Mouse (Mus musculus) right cerebral cortex, postnatal 4 days (tissue): Measurements from ENCODE around the gene Wfikkn2.

Experiments
- DNase-seq: peaks from one replicate; pipeline ENCODE4 v3.0.0-alpha.2; 2022

Gene Wfikkn2

DNA sequence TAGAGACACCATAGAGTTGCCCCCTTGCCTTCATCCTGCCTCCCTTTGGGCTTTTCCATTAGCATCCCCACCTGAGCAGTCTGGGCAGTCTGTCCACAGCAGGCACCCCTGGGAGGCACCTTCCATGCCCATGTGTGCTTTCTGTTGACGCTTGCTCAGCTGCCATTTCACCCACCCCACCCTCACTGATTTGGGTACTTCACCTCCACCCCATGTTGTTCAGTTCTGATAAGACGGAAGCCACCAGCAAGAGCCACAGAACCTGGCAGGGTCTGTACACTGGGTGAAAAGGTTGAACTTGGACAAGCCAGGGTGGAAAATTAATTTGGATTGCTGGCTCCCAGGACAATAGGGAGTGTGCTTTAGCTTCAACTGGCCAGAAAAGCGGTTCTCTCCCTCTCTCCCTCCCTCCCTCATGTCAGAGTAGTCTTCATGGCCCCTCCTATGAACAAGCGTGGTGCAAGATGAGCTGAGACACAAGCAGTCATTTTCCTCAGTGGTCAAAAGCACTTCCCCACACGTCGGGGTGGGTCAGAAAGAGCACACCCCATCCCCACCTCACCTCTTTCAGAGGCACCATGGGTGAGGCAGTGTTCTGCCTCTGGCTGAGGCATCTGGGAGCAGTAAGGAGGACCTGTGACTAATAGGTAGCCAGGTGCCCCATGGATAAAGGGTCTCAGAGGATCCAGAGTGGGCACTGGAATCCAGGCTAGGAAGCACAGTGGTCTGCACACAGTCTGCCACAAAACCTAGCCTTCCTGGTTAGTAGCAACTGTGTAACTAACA lies 16.0 kb upstream of the Wfikkn2 start:
- no peak for DNase-seq

DNA sequence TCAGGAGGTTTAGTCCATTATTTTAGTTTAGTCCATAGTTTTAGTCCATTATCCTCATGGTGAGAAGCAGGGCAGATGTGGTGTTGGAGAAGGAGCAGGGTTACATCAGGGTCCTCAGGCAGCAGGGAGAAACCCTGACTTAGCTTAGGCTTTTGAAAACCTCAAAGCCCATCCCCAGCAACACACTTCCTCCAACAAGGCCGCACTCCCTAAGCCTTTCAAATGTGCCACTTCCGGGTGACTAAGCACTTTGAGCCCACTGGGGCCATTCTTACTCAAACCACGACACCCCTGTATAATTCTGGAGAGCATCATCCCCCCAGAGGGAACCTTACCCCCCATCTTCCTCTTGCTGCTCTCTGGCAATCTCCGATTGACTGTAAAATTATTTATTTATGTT lies 14.0 kb upstream of the Wfikkn2 start:
- no peak for DNase-seq

DNA sequence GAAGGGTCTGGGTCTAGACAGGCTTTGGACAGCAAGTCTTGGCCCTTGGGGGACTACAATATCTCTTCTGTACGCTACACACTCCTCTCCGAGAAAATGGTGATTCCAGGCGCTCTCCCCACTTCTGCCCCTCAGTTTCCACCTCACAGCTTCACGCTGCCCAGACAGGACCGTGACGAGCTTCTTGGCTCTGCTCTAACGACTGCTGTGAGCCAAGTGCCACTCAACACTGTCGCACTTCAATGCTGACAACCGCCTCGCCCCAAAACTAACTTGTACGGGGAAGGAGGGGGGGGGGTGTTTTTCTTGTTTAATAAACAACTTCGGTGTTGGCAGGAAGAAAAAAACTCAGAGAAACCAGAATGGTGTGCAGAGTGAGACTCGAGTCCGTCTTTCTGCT lies 12.2 kb upstream of the Wfikkn2 start:
- DNase-seq: no peak

DNA sequence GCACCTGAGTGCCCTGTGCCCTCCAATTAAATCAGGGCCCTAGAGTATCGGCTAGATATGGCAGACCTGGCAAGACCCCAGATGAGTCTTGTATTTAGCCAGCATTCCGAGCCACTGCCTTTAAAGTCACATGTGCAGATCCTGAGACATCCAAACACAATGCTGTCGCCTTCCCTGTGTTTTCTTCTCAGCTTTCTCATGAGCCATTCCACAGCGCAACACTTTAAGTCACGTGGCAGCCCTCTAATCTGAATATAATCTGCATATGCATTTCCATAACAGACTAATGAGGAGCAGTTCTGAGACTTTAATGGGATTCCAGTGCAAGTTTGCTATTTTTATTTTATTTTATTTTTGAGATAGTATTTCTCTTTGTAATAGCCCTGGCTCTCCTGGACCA lies 9.9 kb upstream of the Wfikkn2 start:
- no peak for DNase-seq

DNA sequence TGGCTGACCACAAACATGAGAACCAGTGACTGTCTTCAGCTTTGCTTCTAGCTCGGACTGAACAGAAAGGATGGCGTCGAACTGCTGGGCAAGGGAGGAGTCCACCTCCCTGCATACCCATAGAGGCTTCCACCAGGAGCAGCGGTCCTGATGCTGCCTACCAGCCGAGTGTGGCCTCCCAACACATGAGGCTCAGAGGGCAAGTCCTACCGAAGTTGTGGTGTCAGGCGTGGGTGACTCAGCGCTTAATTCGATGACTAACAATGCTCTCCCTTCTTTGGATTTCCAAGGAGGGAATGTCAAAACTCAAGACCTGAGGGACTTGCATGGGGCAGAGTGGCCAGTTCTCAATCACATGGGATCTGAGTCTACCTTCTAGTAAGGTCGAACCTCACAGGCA lies 7.9 kb upstream of the Wfikkn2 start:
- DNase-seq: no peak

DNA sequence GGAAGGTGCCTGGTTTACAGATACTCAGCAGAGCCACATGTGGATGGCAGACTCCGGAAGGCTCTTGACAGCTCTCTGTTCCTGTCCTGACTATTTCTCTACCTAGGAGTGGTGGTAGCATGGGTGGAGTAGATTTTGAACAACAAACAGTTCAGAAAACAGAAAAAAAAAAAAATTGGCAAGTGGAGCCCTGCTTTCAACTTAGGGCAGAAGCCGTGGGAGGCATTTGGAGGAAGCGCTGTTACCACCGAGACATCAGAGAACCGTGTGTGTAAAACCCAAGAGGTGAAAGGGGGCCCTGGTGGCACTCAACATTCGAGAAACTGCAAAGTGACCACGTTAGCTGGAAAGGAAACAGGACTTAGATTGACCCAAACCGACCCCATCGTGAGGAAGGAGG lies 7.4 kb upstream of the Wfikkn2 start:
- no peak for DNase-seq

DNA sequence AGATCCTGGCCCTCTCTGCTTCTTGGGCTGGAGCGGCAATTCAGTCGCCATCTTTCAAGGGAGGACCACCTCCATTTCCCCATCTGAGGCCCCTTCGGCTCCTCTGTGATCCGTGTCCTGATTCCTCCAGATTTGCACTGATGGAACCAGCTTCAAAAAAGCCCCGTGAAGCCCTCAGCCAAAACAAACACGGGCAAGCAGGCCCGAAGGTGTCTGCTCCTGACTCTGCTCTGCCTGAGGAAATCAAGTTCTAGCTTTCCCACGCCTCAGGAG lies 920 bp upstream of the Wfikkn2 start:
- DNase-seq: no peak

DNA sequence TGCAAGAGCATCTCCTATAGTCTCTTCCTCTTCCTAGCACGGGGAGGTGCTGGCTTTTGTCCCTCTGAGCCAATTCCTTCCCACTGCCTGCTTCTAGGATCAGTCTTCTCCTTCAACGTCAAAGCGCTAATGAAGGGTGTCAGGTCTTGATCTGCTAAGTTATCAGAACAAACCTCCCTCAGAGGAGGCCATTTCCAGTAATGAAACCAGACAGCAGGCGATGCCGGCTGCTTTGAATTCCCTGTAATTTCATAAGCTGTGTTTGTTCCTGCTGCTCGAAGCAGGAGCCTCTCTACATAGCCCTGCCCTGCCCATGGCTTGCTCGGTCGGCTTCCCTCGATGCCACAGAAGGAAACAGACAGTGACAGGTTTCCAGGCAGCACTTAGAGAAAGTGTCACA lies 1.4 kb downstream of the Wfikkn2 start:
- no peak for DNase-seq

DNA sequence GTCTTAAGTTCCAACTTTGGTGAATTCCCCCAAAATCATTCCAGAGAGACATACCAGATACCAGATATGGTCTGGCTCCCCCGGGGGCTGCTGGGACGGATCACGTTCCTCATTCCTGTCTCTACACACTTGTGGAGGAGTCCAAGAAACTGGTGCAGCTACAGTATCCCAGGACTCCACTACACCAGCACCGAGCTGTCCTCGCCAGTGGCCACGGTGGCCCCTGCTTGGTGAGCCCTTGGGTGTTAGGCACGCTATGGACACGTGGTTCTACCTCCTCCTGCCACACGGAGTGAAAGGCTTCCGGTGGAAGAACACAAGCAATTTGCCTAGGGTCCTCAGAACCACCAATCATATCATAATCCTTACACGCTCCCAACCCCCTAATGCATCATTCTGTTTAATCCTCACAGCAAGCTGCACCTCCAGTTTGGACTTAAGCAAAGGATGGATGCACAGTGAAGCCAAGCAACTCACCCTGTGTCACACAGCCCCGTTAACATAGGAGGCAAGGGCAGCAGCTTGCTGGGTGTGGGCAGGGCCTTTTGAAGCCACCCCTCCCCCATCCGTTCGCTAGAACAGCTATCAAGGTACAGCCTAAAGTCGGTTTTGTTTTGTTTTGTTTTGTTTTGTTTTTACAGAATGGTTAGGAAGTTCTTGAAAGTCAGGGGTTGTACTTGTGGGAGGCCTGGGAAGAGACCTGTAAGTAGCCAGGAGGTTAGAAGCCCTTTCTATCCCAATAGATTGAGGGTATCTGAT lies 2.2 kb downstream of the Wfikkn2 start:
- DNase-seq: no peak

DNA sequence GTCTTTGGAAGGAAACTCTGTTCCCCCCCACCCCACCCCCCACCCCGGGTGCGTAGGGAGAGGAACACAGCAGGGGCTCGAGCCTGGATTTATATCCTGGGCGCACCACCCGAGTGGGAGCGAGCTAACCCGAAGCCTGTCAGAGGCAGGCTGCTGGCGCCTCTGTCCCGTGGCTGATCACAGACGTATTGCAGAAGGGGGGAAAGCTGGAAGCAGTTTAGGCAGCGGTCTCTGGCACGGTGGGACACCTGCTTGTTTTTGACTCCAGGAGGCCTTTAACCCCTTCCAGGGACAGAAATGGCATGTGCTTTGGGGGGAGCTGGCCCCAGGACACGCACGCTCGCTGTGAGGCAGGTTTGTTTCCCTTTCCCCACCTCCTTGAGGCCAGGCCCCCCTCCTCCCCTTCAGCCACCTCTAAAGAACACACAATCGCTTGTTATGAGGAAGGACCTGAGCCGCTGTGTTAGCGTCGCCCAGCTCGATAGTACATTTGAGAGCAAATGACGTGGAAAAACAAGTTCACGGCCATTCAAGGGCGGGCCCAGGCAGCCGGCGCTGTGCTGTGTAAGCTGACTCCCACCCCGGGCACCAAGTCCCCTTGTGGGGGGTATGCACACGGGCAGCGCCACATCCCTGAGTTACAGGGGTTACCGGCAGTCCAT lies 2.9 kb downstream of the Wfikkn2 start:
- no peak for DNase-seq

DNA sequence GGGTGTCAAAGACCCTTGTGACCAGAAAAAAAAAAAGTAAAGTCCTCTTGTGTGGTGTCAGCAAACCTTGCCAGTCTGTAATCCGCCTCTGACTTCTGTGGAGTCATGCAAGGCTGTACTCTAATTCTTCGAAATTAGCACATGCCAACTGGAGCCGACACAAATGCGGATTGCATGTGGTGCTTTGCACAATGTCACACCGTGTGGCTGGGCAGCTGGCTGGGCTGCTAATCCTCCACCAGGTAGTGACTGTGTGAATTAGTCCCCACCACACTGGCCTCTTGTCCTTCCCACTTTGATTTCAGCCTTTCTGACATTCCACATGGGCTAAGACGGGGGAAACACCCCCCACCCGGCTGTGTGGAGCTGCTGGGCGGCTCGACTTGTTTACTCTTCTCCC lies 6.1 kb downstream of the Wfikkn2 start:
- no peak for DNase-seq

DNA sequence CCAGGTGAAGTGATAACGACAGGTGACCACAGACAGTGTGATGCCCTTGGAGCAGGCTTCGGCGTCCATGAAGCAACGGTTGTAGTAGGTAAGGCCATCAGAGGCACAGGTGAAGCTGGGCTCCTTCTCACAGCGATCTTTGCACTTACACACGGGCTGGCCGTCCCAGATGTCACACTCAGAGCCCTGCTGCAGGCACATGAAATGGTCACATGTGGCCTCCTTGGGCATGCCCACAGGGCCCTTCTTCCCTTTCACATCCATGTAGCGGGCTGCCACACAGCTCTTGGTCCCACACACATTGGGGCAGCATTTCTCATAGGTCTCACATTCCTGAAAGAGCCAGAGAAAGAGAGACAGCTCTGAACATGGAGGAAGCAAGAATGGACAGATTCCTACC lies 7.0 kb downstream of the Wfikkn2 start:
- DNase-seq: no peak

DNA sequence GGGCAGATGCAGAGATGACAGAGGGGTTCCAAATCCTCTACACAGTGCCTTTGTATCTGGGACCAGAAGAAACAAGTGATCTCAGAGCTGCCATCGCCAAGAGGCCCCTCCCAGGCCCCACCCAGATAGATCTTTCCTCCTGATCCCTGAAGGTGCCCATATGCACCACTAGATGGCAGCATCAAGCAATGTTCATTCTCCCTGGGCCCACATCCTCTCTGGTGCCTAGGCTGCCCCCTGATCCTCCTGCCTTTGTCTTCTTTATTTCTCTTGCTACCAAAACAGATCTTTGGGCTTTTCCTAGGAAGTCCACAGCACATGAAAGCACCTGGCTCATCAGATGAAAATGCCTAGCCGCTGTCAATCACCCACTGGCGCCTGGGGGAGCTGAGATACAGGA lies 9.7 kb downstream of the Wfikkn2 start:
- DNase-seq: peak; percentile 56

DNA sequence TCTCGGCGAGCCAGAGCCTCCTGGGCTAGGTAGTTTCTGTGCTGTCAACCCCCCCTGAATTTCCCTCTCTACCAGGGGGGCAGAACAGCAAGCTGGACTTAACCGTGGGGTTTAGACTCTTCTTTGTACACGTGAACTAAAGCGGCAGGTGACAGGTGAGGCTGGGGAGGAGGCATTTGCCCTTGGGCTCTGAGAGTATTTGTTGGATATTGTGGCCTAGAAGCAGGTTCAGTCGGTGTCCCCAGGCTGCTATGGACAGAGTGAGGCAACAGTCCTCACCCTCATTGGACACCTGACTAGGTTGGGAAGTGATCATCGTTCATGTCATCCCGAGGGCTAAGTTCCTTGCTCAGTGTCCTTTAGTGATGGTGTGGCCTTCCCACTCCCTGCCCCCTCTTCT lies 10.9 kb downstream of the Wfikkn2 start:
- DNase-seq: no peak

DNA sequence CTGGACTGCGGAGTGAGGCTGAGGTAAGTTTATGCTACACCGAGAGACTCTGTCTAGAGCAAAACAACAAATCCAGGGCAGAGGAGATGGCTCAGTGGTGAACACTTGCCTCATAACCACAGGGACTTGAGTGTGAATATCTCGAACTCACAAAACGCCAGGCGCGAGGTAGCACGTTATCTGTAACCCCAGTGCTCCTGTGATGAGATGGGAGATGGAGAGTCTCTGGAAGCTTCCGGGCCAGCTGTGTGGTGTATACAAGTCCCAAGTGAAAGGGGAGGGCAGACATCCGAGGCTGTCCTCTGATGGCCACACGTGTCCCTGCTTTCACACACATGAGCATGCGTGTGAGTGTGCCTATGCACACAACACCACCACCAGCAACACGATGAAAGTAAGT lies 11.4 kb downstream of the Wfikkn2 start:
- no peak for DNase-seq

DNA sequence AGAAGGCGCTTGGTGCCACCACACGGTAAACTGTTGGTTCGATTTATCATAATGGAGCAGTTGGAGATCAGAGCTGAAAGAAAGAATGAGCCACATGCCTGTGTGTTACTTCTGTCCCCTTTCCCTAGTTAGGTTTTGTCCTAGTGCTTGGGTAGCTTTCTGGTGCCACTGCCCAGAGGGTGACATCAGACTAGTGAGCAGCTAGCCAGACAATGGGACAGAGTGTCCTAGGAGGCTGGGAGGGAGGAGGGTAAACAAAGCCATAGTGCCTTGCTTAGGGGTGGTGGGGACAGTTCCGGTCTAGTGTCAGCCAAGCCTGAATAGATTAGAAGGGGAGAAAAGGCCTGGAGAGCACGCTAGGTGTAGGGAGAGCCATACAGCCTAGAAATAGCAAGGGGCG lies 12.4 kb downstream of the Wfikkn2 start:
- no peak for DNase-seq

DNA sequence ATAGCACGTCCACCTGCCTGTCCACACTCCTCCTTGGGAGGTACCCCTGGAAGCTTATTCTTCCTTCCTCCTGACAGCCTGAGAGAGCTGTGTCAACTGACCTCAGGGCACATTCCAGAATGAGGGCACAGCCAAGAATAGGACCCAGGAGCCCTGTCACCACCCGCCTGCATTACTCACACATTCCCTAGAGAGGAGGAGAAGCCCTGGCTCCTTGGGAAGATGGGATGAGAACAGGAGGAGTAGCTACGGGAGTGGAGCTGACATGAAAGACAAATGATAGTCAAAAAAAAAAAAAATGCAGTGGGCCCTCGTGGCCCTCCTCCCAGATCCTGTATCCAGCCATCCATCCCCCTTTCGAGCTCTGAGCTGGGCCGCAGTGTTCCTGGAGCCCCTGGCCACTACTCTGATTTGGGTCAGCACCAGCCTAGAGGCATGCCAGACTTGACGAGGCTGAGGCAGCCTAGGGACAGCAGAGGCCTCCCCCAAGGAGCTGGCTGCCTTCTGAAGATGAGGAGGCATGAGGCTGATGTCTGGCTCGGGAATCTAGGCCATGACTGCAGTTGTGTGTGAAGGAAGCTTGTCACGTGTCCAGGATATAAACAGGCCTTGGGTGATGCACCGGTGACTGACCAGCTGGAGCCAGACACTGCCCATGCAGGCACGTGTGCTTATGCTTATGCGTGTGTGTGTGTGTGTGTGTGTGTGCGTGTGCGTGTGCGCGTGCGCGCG lies 13.8 kb downstream of the Wfikkn2 start:
- no peak for DNase-seq

DNA sequence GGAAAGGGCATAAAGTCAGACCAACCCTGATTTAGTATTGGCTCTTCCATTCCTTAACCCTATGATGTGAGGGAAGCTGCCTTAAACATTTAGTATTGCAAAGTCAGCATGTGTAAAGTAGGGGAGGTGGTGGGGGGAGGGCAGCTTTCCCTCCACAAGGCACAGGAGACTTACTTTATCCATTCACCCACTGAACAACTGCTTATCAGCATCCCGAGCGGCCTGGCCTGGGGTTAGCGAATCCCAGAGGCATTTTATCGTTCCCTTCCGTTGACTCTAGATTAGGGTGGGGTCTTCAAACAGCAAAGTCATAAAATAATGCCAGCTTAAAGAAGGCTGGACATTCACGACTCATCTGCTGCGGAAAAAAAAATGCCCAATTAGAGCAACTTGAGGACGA lies 15.6 kb downstream of the Wfikkn2 start:
- no peak for DNase-seq

DNA sequence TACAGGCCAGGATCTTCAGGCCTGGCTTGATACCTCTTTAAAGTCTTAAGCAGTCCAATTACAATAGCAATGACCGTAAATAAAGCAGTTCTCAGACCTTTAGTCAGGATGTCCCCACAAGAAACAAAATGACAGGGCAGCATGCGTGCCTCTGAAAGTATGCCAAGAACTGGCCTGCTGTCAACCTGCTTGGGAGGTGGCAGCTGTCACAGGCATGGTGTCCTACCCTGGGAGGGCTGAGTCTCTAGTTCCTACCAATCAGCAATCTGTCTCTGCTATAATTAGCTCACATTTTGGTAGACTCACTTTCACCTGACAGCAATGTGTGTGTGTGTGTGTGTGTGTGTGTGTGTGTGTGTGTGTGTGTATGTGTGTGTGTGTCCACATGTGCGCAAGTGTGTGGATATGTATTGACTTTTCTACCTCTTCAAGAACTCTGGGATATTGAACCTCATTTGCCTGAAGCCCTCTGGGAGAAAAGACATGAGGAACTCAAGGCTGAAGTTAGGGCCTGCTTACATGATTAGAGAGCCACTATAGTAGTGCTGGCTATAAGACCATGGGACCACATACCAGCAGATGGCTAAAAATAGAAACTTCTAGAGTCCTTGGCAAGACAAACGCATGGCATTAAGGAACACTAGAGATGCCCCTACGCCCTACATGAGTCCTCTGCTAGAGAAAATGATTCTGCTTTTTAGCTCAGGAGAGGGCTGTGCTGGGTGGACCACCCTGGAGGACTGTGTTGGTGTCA lies 16.4 kb downstream of the Wfikkn2 start:
- DNase-seq: no peak

DNA sequence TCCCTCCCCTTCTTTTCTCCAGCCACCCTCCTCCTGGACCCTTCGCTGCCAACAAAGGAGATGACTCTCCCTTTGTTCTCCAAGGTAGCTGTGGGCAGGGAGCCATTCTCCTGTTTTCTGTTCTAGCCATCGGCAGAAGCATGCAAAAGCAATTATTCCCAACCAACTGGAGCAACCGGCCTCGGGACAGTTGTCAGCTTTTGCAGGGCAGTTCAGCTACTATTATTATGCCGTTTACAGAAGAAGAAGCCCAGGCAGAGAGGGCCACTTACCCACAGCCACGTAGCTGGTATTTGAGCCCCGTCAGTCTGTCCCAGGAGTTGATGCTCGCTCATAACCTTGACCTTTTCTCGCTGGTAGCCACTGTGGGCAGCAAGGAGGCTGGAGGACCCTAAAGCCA lies 17.4 kb downstream of the Wfikkn2 start:
- DNase-seq: no peak

DNA sequence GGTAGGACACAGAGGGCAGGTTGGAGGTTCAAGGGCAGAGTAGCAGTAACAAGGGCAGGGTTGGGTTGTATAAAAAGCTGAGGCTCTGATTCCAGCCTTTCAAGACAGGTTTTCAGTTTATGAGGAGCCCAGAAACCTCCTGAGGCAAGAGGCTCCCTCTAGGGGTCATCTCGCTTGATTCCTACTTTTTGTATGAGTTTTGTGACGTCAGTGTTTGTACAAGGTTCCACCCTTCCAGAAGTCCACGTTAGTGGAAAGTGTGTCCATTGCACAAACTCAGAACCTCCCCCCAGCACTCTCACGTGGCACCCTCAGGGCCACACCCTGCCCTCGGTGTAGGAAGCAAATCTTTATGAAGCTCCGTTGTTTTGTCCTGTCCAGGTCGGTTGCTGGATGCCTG lies 19.8 kb downstream of the Wfikkn2 start:
- DNase-seq: no peak

DNA sequence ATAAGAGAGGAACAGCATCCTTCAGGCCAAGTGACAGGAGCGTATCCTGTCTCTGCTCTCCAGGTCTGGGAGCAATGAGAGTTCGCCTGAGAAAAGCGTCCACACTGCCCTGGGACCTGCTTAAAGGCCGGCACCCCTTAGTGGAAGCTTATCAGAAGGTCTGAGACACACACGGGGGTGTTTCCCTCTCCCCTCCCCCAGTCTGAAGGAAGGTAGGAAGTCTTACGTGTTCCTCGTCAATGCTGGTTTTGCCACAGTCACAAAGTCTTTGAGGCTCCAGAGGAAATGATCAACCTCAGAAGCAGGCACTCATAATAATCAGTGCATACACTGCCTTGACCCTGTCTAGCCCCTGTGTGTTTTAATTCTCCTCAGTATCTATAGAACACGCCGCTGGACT lies 22.3 kb downstream of the Wfikkn2 start:
- no peak for DNase-seq

DNA sequence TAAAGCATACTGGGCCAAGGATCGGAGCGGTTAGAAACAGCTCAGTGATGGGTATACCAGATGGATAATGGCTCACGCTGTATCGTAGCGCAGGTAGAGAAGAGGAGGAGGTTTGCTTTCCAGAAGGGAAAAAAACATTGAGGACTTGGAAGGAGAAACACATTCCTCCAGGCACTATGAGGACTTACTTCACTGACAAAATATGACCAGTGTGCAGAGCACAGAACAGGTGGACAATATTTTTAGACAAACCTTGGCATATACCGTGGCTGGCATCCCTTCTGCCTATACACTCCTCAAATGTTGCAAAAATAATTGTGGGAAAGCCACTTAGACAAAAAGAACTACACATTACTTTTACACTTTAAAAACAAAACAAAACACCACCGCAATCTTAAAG lies 24.5 kb downstream of the Wfikkn2 start:
- no peak for DNase-seq
